Mouse (Mus musculus): ENCODE data around the gene Cgnl1. TPM values are rescaled to one million over a fixed set of nuclear protein-coding genes. Genes with fewer than 3 reads are reported as not detected.

The Cgnl1 gene
- polyA plus RNA-seq, 1 experiment from 2014 or later, result 4.3 TPM

GRCm38 (mm10) chr9:71772338-71772737 is 936 bp upstream of the Cgnl1 start:
- Histone ChIP-seq H3K4me3 (ENCODE audit: low read depth, low read length) (no peak overlapping the region), H3K9me3 (ENCODE audit: control insufficient read depth) (no peaks in the 10 kb centered on the region), H3K27ac (ENCODE audit: low read depth, low read length) (no peak overlapping the region), H3K9ac (ENCODE audit: low read depth, low read length) (no peak overlapping the region), H3K4me2 (replicated peaks; ENCODE audit: low read depth) (no peak overlapping the region), H3K27me3 (replicated peaks; ENCODE audit: control insufficient read depth, insufficient read depth, low read length) (no peaks in the 10 kb centered on the region), H3K4me1 (replicated peaks; ENCODE audit: control insufficient read depth, insufficient read depth, low read length) (peaks cover 5% of the 10 kb centered on the region; the same call in 1 of the 2 replicates), H3K36me3 (ENCODE audit: control insufficient read depth, insufficient read depth) (no peaks in the 10 kb centered on the region)
- WGBS, result 62% methylated on average over 5 of the region's 5 CpGs
- peak; percentile 81 for TF ChIP-seq CTCF (IDR thresholded peaks at IDR 0.05; ENCODE audit: low read depth)
- ATAC-seq, result no peak

GRCm38 (mm10) chr9:71770484-71770883 is 918 bp downstream of the Cgnl1 start:
- 0 out of 2 replicates have a peak overlapping the region, but pooled peaks have one; percentile 41 for H3K9ac ChIP-seq (ENCODE audit: low read depth, low read length)
- TF ChIP-seq CTCF (IDR thresholded peaks at IDR 0.05; ENCODE audit: low read depth), result peak; percentile 35; the same call in 1 of the 2 replicates
- no peaks in the 10 kb centered on the region for H3K36me3 ChIP-seq (ENCODE audit: control insufficient read depth, insufficient read depth)
- H3K27ac ChIP-seq (ENCODE audit: low read depth, low read length), result no peak overlapping the region
- H3K4me3 ChIP-seq (ENCODE audit: low read depth, low read length), result peak overlapping the region; percentile 59
- WGBS, result 7% methylated on average over 10 of the region's 10 CpGs
- peaks cover 5% of the 10 kb centered on the region; the same call in 1 of the 2 replicates for H3K4me1 ChIP-seq (replicated peaks; ENCODE audit: control insufficient read depth, insufficient read depth, low read length)
- H3K27me3 ChIP-seq (replicated peaks; ENCODE audit: control insufficient read depth, insufficient read depth, low read length), result no peaks in the 10 kb centered on the region
- H3K4me2 ChIP-seq (replicated peaks; ENCODE audit: low read depth), result peak overlapping the region; percentile 94
- no peaks in the 10 kb centered on the region for H3K9me3 ChIP-seq (ENCODE audit: control insufficient read depth)
- no peak for ATAC-seq

GRCm38 (mm10) chr9:71769701-71770100 is 1.7 kb downstream of the Cgnl1 start:
- no peak overlapping the region for H3K4me3 ChIP-seq (ENCODE audit: low read depth, low read length)
- no peaks in the 10 kb centered on the region for H3K27me3 ChIP-seq (replicated peaks; ENCODE audit: control insufficient read depth, insufficient read depth, low read length)
- peaks cover 5% of the 10 kb centered on the region; the same call in 1 of the 2 replicates for H3K4me1 ChIP-seq (replicated peaks; ENCODE audit: control insufficient read depth, insufficient read depth, low read length)
- H3K9me3 ChIP-seq (ENCODE audit: control insufficient read depth), result no peaks in the 10 kb centered on the region
- WGBS, result 55% methylated on average over 9 of the region's 9 CpGs
- no peak overlapping the region for H3K27ac ChIP-seq (ENCODE audit: low read depth, low read length)
- ATAC-seq, result no peak
- no peak overlapping the region for H3K9ac ChIP-seq (ENCODE audit: low read depth, low read length)
- H3K4me2 ChIP-seq (replicated peaks; ENCODE audit: low read depth), result peak overlapping the region; percentile 0; the same call in 1 of the 2 replicates
- TF ChIP-seq CTCF (IDR thresholded peaks at IDR 0.05; ENCODE audit: low read depth), result no peak
- H3K36me3 ChIP-seq (ENCODE audit: control insufficient read depth, insufficient read depth), result no peaks in the 10 kb centered on the region

GRCm38 (mm10) chr9:71768119-71768518 is 3.3 kb downstream of the Cgnl1 start:
- no peak for ATAC-seq
- H3K4me3 ChIP-seq (ENCODE audit: low read depth, low read length), result no peak overlapping the region
- H3K36me3 ChIP-seq (ENCODE audit: control insufficient read depth, insufficient read depth), result no peaks in the 10 kb centered on the region
- no peaks in the 10 kb centered on the region for H3K9me3 ChIP-seq (ENCODE audit: control insufficient read depth)
- no peaks in the 10 kb centered on the region for H3K27me3 ChIP-seq (replicated peaks; ENCODE audit: control insufficient read depth, insufficient read depth, low read length)
- no peak for TF ChIP-seq CTCF (IDR thresholded peaks at IDR 0.05; ENCODE audit: low read depth)
- peaks cover 5% of the 10 kb centered on the region; the same call in 1 of the 2 replicates for H3K4me1 ChIP-seq (replicated peaks; ENCODE audit: control insufficient read depth, insufficient read depth, low read length)
- H3K27ac ChIP-seq (ENCODE audit: low read depth, low read length), result no peak overlapping the region
- no peak overlapping the region for H3K4me2 ChIP-seq (replicated peaks; ENCODE audit: low read depth)
- no peak overlapping the region for H3K9ac ChIP-seq (ENCODE audit: low read depth, low read length)
- 89% methylated on average over 1 of the region's 1 CpGs for WGBS

GRCm38 (mm10) chr9:71766902-71767301 is 4.5 kb downstream of the Cgnl1 start:
- H3K27me3 ChIP-seq (replicated peaks; ENCODE audit: control insufficient read depth, insufficient read depth, low read length), result no peaks in the 10 kb centered on the region
- no peak for ATAC-seq
- TF ChIP-seq CTCF (IDR thresholded peaks at IDR 0.05; ENCODE audit: low read depth), result no peak

GRCm38 (mm10) chr9:71766306-71766705 is 5.1 kb downstream of the Cgnl1 start:
- 80% methylated on average over 8 of the region's 8 CpGs for WGBS
- Histone ChIP-seq H3K4me3 (ENCODE audit: low read depth, low read length) (no peak overlapping the region), H3K27ac (ENCODE audit: low read depth, low read length) (no peak overlapping the region)

More at GRCm38 (mm10) chr9:71766902-71767301, 4.5 kb downstream of the Cgnl1 start:
- H3K36me3 ChIP-seq (ENCODE audit: control insufficient read depth, insufficient read depth), result no peaks in the 10 kb centered on the region
- peaks cover 5% of the 10 kb centered on the region; the same call in 1 of the 2 replicates for H3K4me1 ChIP-seq (replicated peaks; ENCODE audit: control insufficient read depth, insufficient read depth, low read length)
- H3K9me3 ChIP-seq (ENCODE audit: control insufficient read depth), result no peaks in the 10 kb centered on the region
- WGBS, result 69% methylated on average over 2 of the region's 2 CpGs
- H3K27ac ChIP-seq (ENCODE audit: low read depth, low read length), result no peak overlapping the region
- H3K4me3 ChIP-seq (ENCODE audit: low read depth, low read length), result no peak overlapping the region
- H3K4me2 ChIP-seq (replicated peaks; ENCODE audit: low read depth), result no peak overlapping the region
- no peak overlapping the region for H3K9ac ChIP-seq (ENCODE audit: low read depth, low read length)

More at GRCm38 (mm10) chr9:71766306-71766705, 5.1 kb downstream of the Cgnl1 start:
- no peak overlapping the region for H3K4me2 ChIP-seq (replicated peaks; ENCODE audit: low read depth)
- TF ChIP-seq CTCF (IDR thresholded peaks at IDR 0.05; ENCODE audit: low read depth), result no peak
- H3K9ac ChIP-seq (ENCODE audit: low read depth, low read length), result no peak overlapping the region
- H3K27me3 ChIP-seq (replicated peaks; ENCODE audit: control insufficient read depth, insufficient read depth, low read length), result no peaks in the 10 kb centered on the region
- no peaks in the 10 kb centered on the region for H3K36me3 ChIP-seq (ENCODE audit: control insufficient read depth, insufficient read depth)
- no peaks in the 10 kb centered on the region for H3K9me3 ChIP-seq (ENCODE audit: control insufficient read depth)
- peaks cover 5% of the 10 kb centered on the region; the same call in 1 of the 2 replicates for H3K4me1 ChIP-seq (replicated peaks; ENCODE audit: control insufficient read depth, insufficient read depth, low read length)
- ATAC-seq, result no peak

All from intestine, postnatal 0 days (tissue).